Mouse (Mus musculus): ENCODE measurements around the gene Styxl1.
A peak's percentile ranks its signal among the peaks of the same experiment; 100 is the strongest.

The Styxl1 gene

DNA sequence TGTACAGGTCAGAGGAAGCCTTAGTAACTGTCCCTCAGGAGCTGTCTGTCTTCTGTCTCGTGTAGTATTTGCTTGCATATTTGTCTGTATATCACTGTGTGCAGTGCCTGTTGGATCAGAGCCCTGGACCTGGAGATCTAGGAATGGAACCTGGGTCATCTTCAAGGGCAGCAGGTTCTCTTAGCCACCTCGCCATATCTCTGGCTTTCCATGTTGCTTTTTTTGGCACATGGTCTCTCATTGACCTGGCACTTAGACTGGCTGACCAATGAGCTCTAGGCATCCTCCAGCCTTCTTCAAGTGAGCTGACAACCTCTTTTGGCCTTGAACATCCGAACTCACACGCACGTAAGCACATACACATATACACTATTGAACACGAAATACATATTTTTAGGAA is 76.0 kb downstream of the Styxl1 start:
- DNase-seq (ENCODE audit: low read depth, low spot score), result no peak

DNA sequence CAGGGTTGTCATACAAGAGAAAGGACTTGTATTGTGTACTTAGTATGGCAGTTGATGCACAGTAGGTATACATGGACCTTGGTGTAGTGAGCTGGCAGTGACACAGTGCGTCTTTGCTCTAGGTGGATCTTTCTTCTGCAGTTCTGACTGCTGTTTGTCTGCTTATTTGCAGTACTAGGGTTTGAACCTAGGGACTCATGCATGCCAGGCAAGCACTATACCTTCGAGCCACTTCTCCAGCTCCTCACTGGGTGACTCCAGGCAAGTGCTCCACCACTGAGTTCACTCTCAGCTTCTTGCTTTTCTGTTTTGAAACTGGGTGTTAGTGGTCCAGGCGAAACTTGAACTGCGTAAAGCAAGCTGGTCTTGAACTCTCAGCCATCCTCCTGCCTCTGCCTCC is 76.6 kb downstream of the Styxl1 start:
- no peak for DNase-seq (ENCODE audit: low read depth, low spot score)

DNA sequence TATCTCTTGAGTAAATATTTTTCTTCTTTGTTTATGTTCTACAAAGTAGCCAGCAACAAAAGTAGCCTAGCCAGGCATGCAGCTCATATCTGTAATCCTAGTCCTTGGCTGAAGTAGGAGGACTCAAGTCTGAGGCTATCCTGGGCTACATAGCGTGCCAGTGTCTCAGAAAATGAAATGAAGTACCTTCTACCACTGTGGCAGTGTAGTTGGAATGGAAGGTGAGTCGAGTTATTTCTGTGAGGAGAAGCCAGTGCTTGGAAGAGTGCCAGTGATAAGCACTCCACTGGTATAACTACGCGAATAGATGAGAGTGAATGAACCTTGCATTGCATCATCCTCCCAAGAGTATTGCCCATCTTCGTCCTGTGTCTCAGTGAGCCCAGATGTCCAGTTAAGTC is 80.5 kb downstream of the Styxl1 start:
- peak; percentile 21 for DNase-seq (ENCODE audit: low read depth, low spot score)
